Mouse (Mus musculus) heart, embryonic 15.5 days (tissue): Measurements from ENCODE around the gene Camta1. TPM values are rescaled to one million over a fixed set of nuclear protein-coding genes. Genes with fewer than 3 reads are reported as not detected.
A peak's percentile ranks its signal among the peaks of the same experiment; 100 is the strongest.

ENCODE experiments used
- ATAC-seq: fragments of 200-750 bp; cut with Nextera tagmentation; replicated peaks from 2 replicates; pipeline ENCODE4 v1.8.0; 2017; ENCODE audit warnings: low read depth, moderate TSS enrichment; ENCODE audit not compliant: insufficient number of reproducible peaks, insufficient read depth, low FRiP score
- H3K27ac ChIP-seq: fragments of 300-500 bp; sonication (generic); 2 replicates; pipeline ENCODE4 v1.5.1; 2015; ENCODE audit warnings: mild to moderate bottlenecking, inconsistent platforms
- H3K27me3 ChIP-seq: fragments of 300-500 bp; sonication (generic); 2 replicates; pipeline ENCODE4 v1.6.1; 2015; ENCODE audit warnings: inconsistent platforms
- H3K36me3 ChIP-seq: fragments of 300-500 bp; sonication (generic); 2 replicates; pipeline ENCODE4 v1.6.1; 2015; ENCODE audit warnings: mild to moderate bottlenecking, inconsistent platforms
- H3K4me1 ChIP-seq: fragments of 300-500 bp; sonication (generic); replicated peaks from 2 replicates; pipeline ENCODE4 v1.6.1; 2015; ENCODE audit warnings: inconsistent platforms
- H3K4me2 ChIP-seq: fragments of 300-500 bp; sonication (generic); 2 replicates; pipeline ENCODE4 v1.6.1; 2015; ENCODE audit warnings: inconsistent platforms, mild to moderate bottlenecking, moderate library complexity
- H3K4me3 ChIP-seq: fragments of 300-500 bp; sonication (generic); 2 replicates; pipeline ENCODE4 v1.5.1; 2015; ENCODE audit warnings: mild to moderate bottlenecking, inconsistent platforms
- H3K9ac ChIP-seq: fragments of 300-500 bp; sonication (generic); 2 replicates; pipeline ENCODE4 v1.6.1; 2015; ENCODE audit warnings: mild to moderate bottlenecking, inconsistent platforms
- H3K9me3 ChIP-seq: fragments of 300-500 bp; sonication (generic); replicated peaks from 2 replicates; pipeline ENCODE4 v1.6.1; 2016; ENCODE audit warnings: inconsistent platforms
- WGBS: fragments of 180-500 bp; shearing (Covaris S2); methylation state at CpG from one replicate; pipeline ENCODE4 v1.1.7; 2015; ENCODE audit warnings: mixed read lengths; 5-methylcytosine and 5-hydroxymethylcytosine counted together
- polyA plus RNA-seq: library from polyadenylated mRNA; unstranded; fragments of >200 nt; fragmentation: Nextera tagmentation; extraction: Ambion mirVana; gene quantifications from 2 replicates; pipeline ENCODE4 v1.2.1, GENCODE M21; 2015

Gene Camta1
- polyA plus RNA-seq, 1 experiment from 2014 or later = 165 TPM

DNA sequence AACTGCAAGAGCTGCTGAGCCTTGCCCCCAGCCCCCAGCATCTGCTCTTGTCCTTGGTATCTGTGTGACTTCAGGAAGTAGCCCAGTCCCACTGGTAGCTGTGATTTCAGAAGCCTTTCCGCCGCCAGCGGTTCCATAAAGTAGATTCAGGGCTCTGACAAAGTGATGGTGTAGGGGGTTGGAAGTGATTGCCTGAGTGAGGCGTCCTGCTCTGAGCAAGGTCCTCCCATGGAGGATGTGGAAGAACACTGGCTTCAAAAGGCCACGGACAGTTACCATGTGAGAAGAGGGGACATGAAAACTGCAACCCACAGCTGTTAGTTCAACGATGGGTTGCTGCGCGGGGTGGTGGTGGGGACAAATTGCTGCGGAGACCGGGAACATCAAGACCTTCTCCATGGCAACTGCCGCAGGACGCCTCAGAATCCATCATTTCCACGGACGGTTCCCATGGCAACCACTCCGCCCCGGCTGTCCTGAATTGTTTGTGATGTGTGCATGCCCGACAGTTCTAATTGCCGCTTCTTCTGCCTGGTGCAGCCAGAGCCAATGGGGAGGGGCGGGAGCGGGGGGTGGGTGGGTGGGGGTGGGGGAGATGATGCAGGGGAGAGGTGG lies 721.2 kb downstream of the Camta1 start:
- Histone ChIP-seq H3K4me1 (peaks cover 40% of the 10 kb centered on the region), H3K9ac (no peak overlapping the region), H3K36me3 (no peaks in the 10 kb centered on the region), H3K4me3 (no peak overlapping the region), H3K27ac (no peak overlapping the region), H3K4me2 (no peak overlapping the region), H3K9me3 (no peaks in the 10 kb centered on the region), H3K27me3 (peaks cover 15% of the 10 kb centered on the region; the same call in 1 of the 2 replicates)
- WGBS = 12% methylated on average over 20 of the region's 20 CpGs
- ATAC-seq = no peak

- 10% methylated on average over 20 of the region's 20 CpGs for WGBS
- H3K36me3 ChIP-seq = no peaks in the 10 kb centered on the region
- peaks cover 15% of the 10 kb centered on the region; the same call in 1 of the 2 replicates for H3K27me3 ChIP-seq
- H3K9me3 ChIP-seq = no peaks in the 10 kb centered on the region
- H3K27ac ChIP-seq = peak overlapping the region; percentile 1; the same call in 1 of the 2 replicates
- no peak overlapping the region for H3K9ac ChIP-seq
- H3K4me2 ChIP-seq = peak overlapping the region; percentile 42
- H3K4me1 ChIP-seq = peaks cover 40% of the 10 kb centered on the region
- peak overlapping the region; percentile 25; the same call in 1 of the 2 replicates for H3K4me3 ChIP-seq
- 0 out of 2 replicates have a peak, but pooled peaks have one; percentile 38 for ATAC-seq
Observed at GRCm38 (mm10) chr4:151139053-151139840, 722.4 kb downstream of the Camta1 start.

GRCm38 (mm10) chr4:151138586-151138985 lies 723.1 kb downstream of the Camta1 start:
- peaks cover 15% of the 10 kb centered on the region; the same call in 1 of the 2 replicates for H3K27me3 ChIP-seq
- H3K4me3 ChIP-seq = no peak overlapping the region
- peak overlapping the region; percentile 23; the same call in 1 of the 2 replicates for H3K4me2 ChIP-seq
- WGBS = 27% methylated on average over 2 of the region's 2 CpGs
- H3K36me3 ChIP-seq = no peaks in the 10 kb centered on the region
- H3K27ac ChIP-seq = peak overlapping the region; percentile 53; the same call in 1 of the 2 replicates
- no peaks in the 10 kb centered on the region for H3K9me3 ChIP-seq
- ATAC-seq = no peak
- peak overlapping the region; percentile 11; the same call in 1 of the 2 replicates for H3K9ac ChIP-seq
- peaks cover 43% of the 10 kb centered on the region for H3K4me1 ChIP-seq

- H3K4me1 ChIP-seq = peaks cover 43% of the 10 kb centered on the region
- WGBS = 13% methylated on average over 10 of the region's 10 CpGs
- H3K27ac ChIP-seq = peak overlapping the region; percentile 53
- no peaks in the 10 kb centered on the region for H3K36me3 ChIP-seq
- ATAC-seq = no peak
- H3K4me3 ChIP-seq = no peak overlapping the region
- H3K4me2 ChIP-seq = peak overlapping the region; percentile 23; the same call in 1 of the 2 replicates
- peaks cover 15% of the 10 kb centered on the region; the same call in 1 of the 2 replicates for H3K27me3 ChIP-seq
- peak overlapping the region; percentile 11; the same call in 1 of the 2 replicates for H3K9ac ChIP-seq
- H3K9me3 ChIP-seq = no peaks in the 10 kb centered on the region
Observed at GRCm38 (mm10) chr4:151138135-151138534, 723.5 kb downstream of the Camta1 start.

GRCm38 (mm10) chr4:151137701-151138100 lies 724.0 kb downstream of the Camta1 start:
- Histone ChIP-seq H3K4me2 (no peak overlapping the region), H3K4me1 (peaks cover 43% of the 10 kb centered on the region), H3K9me3 (no peaks in the 10 kb centered on the region), H3K27me3 (peaks cover 15% of the 10 kb centered on the region; the same call in 1 of the 2 replicates), H3K9ac (no peak overlapping the region), H3K27ac (peak overlapping the region; percentile 53; the same call in 1 of the 2 replicates), H3K36me3 (no peaks in the 10 kb centered on the region), H3K4me3 (no peak overlapping the region)
- no peak for ATAC-seq
- WGBS = 60% methylated on average over 5 of the region's 5 CpGs

DNA sequence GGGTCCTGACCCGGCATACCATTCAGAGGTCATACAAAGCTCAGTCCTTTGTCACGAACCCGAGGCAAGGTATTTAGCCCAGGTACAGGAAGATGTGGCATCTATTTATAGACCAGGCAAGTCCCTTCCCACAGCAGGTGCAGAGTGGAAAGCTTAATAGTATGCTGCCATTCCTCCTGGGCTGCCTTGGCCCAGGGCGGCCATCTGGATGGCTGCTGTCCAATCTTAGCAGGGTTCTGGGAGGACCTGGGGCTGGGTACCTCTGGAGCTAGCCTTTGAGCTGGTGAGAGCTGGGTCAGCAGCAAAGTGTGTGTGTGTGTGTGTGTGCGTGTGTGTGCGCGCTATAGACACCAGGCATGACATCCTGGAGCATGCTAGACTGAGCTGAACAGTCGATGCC lies 726.2 kb downstream of the Camta1 start:
- WGBS = 71% methylated on average over 8 of the region's 8 CpGs

DNA sequence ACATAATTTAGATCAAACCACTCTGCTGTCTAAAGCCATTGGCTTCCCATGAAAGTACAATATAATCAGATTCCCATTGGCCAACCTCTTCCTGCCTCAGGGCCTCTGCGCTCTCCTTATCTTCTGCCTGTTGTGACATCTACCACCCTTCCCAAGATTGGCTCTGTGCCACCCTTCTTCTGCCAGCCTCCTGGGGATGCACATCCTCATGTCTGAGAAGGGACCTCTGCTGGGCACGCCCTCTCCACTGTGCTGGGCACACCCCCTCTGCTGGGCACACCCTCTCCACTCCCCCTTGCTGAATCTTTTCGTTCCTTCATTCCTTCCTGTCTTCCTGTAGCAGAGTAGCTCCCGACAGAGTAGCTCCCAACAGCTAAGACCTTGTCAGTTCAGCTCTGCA lies 727.9 kb downstream of the Camta1 start:
- Histone ChIP-seq H3K9ac (no peak overlapping the region), H3K36me3 (no peaks in the 10 kb centered on the region), H3K27me3 (peaks cover 15% of the 10 kb centered on the region; the same call in 1 of the 2 replicates), H3K4me1 (peaks cover 38% of the 10 kb centered on the region), H3K9me3 (no peaks in the 10 kb centered on the region), H3K4me2 (no peak overlapping the region), H3K27ac (no peak overlapping the region), H3K4me3 (no peak overlapping the region)
- ATAC-seq = no peak
- 43% methylated on average over 4 of the region's 4 CpGs for WGBS

More for the DNA sequence above, 726.2 kb downstream of the Camta1 start:
- Histone ChIP-seq H3K9me3 (no peaks in the 10 kb centered on the region), H3K4me2 (no peak overlapping the region), H3K4me3 (no peak overlapping the region), H3K27ac (no peak overlapping the region), H3K27me3 (peaks cover 13% of the 10 kb centered on the region; the same call in 1 of the 2 replicates), H3K9ac (no peak overlapping the region), H3K4me1 (peaks cover 42% of the 10 kb centered on the region), H3K36me3 (no peaks in the 10 kb centered on the region)
- no peak for ATAC-seq

GRCm38 (mm10) chr4:151132493-151132892 lies 729.2 kb downstream of the Camta1 start:
- no peaks in the 10 kb centered on the region for H3K9me3 ChIP-seq
- no peak overlapping the region for H3K27ac ChIP-seq
- no peak overlapping the region for H3K4me3 ChIP-seq
- ATAC-seq = no peak
- H3K4me2 ChIP-seq = no peak overlapping the region
- peaks cover 36% of the 10 kb centered on the region for H3K4me1 ChIP-seq
- no peak overlapping the region for H3K9ac ChIP-seq
- H3K27me3 ChIP-seq = peaks cover 15% of the 10 kb centered on the region; the same call in 1 of the 2 replicates
- H3K36me3 ChIP-seq = no peaks in the 10 kb centered on the region
- WGBS = 62% methylated on average over 9 of the region's 9 CpGs

- Histone ChIP-seq H3K4me3 (no peak overlapping the region), H3K36me3 (no peaks in the 10 kb centered on the region), H3K9ac (no peak overlapping the region), H3K27ac (no peak overlapping the region), H3K27me3 (peaks cover 12% of the 10 kb centered on the region; the same call in 1 of the 2 replicates), H3K4me2 (no peak overlapping the region), H3K4me1 (peaks cover 37% of the 10 kb centered on the region), H3K9me3 (no peaks in the 10 kb centered on the region)
- 53% methylated on average over 9 of the region's 9 CpGs for WGBS
- no peak for ATAC-seq
Observed at GRCm38 (mm10) chr4:151130756-151131490, 730.8 kb downstream of the Camta1 start.

DNA sequence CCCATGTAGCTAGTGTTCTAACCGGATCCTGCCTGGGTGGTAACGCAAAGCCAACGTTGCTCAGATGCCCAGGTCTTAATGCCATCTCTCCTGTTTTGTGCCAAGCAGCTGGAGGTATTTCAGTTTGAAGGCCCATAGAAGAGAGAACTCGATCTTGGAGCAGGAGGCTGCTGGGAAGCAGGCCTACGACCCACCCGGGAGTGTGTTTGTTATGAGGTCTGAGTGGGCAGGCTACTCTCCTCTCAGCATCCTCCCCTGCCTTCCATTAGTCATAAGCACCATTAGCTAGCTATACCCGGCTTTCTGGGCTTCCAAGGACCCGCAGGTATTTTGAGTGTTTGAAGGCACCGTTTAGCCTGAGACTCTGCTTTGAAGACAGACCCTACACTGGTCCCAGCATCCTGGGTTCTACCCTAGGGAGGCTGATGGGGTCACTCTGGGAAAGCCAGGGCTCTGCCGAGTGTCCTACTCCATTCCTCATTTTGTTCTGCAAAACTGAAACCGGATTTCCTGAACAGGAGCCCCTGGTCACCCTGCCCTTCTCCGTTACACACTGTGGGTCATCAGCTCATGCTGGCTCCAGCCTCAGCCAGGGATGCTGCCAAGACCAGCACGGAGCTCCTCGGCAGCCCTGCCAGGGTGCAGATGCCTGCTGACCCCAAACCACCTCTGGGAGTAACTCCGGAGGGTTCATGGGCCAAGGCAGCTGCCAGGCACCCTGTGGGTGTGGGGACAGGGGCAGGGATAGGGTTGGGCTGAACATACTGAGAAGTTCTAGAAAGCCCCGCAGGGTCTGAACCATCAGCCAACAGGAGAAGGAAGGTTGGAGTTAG lies 731.7 kb downstream of the Camta1 start:
- peak overlapping the region; percentile 89; the same call in 1 of the 2 replicates for H3K9ac ChIP-seq
- WGBS = 65% methylated on average over 16 of the region's 16 CpGs
- H3K4me2 ChIP-seq = peak overlapping the region; percentile 99
- H3K36me3 ChIP-seq = no peaks in the 10 kb centered on the region
- H3K27ac ChIP-seq = no peak overlapping the region
- no peak for ATAC-seq
- peaks cover 12% of the 10 kb centered on the region; the same call in 1 of the 2 replicates for H3K27me3 ChIP-seq
- peak overlapping the region; percentile 75 for H3K4me3 ChIP-seq
- no peaks in the 10 kb centered on the region for H3K9me3 ChIP-seq
- H3K4me1 ChIP-seq = peaks cover 44% of the 10 kb centered on the region
